Mouse (Mus musculus) liver, embryonic 12.5 days (tissue): ENCODE data around the gene Rexo4. TPM values are rescaled to one million over a fixed set of nuclear protein-coding genes. Genes with fewer than 3 reads are reported as not detected.

Experiments used
- ATAC-seq: fragments of 200-750 bp; cut with Nextera tagmentation; 2 replicates; pipeline ENCODE4 v1.8.0; 2017; ENCODE audit warnings: moderate number of reproducible peaks, mild to moderate bottlenecking, moderate library complexity
- H3K27ac ChIP-seq: fragments of 300-500 bp; sonication (generic); 2 replicates; pipeline ENCODE4 v1.5.1; 2016; ENCODE audit warnings: mild to moderate bottlenecking
- H3K27me3 ChIP-seq: fragments of 300-500 bp; sonication (generic); replicated peaks from 2 replicates; pipeline ENCODE4 v1.6.1; 2016; ENCODE audit warnings: mild to moderate bottlenecking, moderate library complexity
- H3K36me3 ChIP-seq: fragments of 300-500 bp; sonication (generic); 2 replicates; pipeline ENCODE4 v1.6.1; 2016; ENCODE audit warnings: mild to moderate bottlenecking, moderate library complexity
- H3K4me1 ChIP-seq: fragments of 300-500 bp; sonication (generic); 2 replicates; pipeline ENCODE4 v1.6.1; 2016
- H3K4me2 ChIP-seq: fragments of 300-500 bp; sonication (generic); 2 replicates; pipeline ENCODE4 v1.6.1; 2016; ENCODE audit warnings: mild to moderate bottlenecking, moderate library complexity
- H3K4me3 ChIP-seq: fragments of 300-500 bp; sonication (generic); 2 replicates; pipeline ENCODE4 v1.5.1; 2016; ENCODE audit warnings: mild to moderate bottlenecking, moderate library complexity
- H3K9ac ChIP-seq: fragments of 300-500 bp; sonication (generic); 2 replicates; pipeline ENCODE4 v1.6.1; 2016; ENCODE audit warnings: mild to moderate bottlenecking, moderate library complexity
- H3K9me3 ChIP-seq: fragments of 300-500 bp; sonication (generic); replicated peaks from 2 replicates; pipeline ENCODE4 v1.6.1; 2016; ENCODE audit warnings: mild to moderate bottlenecking, moderate library complexity
- WGBS: fragments of 180-500 bp; shearing (Covaris S2); methylation state at CpG from one replicate; pipeline ENCODE4 v1.1.7; 2016; ENCODE audit not compliant: insufficient replicate concordance; 5-methylcytosine and 5-hydroxymethylcytosine counted together
- polyA plus RNA-seq: library from polyadenylated mRNA; unstranded; fragments of >200 nt; fragmentation: Nextera tagmentation; extraction: Ambion mirVana; gene quantifications from 2 replicates; pipeline ENCODE4 v1.2.1, GENCODE M21; 2016

Rexo4 gene
- polyA plus RNA-seq = 33.8 and 35.2 TPM in 2 replicates

DNA sequence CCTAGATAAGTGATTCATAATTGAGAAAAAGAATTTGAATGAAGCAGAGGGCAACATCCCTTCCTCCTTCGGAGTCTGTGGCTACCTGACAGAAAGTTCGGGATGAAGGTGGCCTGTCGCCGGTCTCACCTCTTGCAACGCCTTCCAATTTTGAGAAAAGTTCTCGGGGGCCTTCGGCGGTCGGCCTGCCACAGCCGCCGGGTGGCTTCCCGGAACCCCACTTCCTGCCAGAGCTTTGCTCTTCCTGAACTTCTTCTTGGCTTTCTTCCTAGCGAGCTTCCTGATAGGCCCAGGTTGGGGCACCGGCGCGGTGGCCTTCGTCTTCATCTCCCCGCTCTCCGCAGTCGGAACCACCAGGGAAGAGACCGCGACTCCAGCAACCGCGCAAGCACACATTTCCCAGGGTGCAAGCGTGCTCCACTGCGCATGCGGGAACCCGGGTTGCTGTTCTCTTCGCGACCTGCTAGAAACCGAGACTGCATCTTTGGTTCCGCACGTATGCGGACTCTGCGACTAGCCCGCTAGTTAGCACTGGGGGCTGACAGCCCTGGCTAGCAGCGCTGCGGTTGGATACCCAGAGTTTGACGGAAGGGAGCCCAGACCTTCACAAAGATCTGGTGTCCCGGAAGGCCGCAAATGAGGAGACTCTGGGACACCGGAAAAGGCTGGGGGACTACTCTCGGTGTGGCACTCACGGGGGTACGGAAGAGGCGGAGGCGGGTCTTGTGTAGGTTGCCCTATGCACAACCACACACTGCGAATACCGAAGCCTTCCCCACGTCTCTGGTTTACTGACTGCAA is at the start of gene Rexo4:
Gene Rexo4 (minus strand): TSS at position 464 of the 801 bp plus-strand sequence.
- Histone ChIP-seq H3K9me3 (peaks cover 7% of the 10 kb centered on the region; the same call in 1 of the 2 replicates), H3K27ac (peak within 1 kb of the TSS; percentile 96), H3K36me3 (peaks cover 35% of the 10 kb centered on the region), H3K4me3 (peak within 1 kb of the TSS; percentile 88), H3K4me1 (peaks cover 37% of the 10 kb centered on the region), H3K27me3 (no peaks in the 10 kb centered on the region), H3K9ac (peak within 1 kb of the TSS; percentile 87), H3K4me2 (peak within 1 kb of the TSS; percentile 87)
- ATAC-seq = peak; percentile 92
- under 1% methylated on average over 50 of the region's 50 CpGs for WGBS

GRCm38 (mm10) chr2:27009714-27010244 is 45.6 kb upstream of the Rexo4 start, which contains the start of gene Cacfd1:
TSS of gene Cacfd1 (plus strand) at chr2:27009926.
- H3K27ac ChIP-seq = peak within 1 kb of the TSS; percentile 69
- peak; percentile 95 for ATAC-seq
- H3K4me1 ChIP-seq = peaks cover 24% of the 10 kb centered on the region
- WGBS = under 1% methylated on average over 43 of the region's 43 CpGs
- peak within 1 kb of the TSS; percentile 82 for H3K9ac ChIP-seq
- H3K4me3 ChIP-seq = peak within 1 kb of the TSS; percentile 70
- peak within 1 kb of the TSS; percentile 85 for H3K4me2 ChIP-seq
- peaks cover 16% of the 10 kb centered on the region for H3K36me3 ChIP-seq
- no peaks in the 10 kb centered on the region for H3K9me3 ChIP-seq
- 0 out of 2 replicates have a peak, but pooled peaks cover 4% of the 10 kb centered on the region for H3K27me3 ChIP-seq

DNA sequence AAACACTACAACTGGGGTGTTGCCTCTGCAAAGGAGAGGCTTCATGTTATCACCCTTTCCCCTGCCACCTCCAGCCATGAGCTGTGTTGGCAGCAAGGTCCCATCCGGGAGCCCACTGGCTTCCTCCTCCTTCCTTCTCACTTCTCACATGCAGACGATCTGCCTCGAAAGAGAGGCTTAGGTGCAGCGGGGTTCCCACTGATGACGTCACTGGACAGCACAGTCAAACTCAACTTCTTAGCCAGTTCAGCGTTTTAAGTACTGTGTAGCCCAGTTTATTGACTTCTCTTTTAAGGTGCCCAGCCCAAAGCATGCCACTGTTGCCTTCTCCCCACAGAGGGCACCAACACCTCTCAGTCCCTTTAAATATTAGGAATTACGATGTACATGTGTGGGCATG is 43.5 kb upstream of the Rexo4 start:
- 64% methylated on average over 7 of the region's 7 CpGs for WGBS
- 0 out of 2 replicates have a peak, but pooled peaks cover 4% of the 10 kb centered on the region for H3K27me3 ChIP-seq
- no peak overlapping the region for H3K4me3 ChIP-seq
- peaks cover 24% of the 10 kb centered on the region for H3K4me1 ChIP-seq
- no peaks in the 10 kb centered on the region for H3K9me3 ChIP-seq
- ATAC-seq = no peak
- H3K9ac ChIP-seq = no peak overlapping the region
- H3K27ac ChIP-seq = no peak overlapping the region
- H3K4me2 ChIP-seq = no peak overlapping the region
- no peaks in the 10 kb centered on the region for H3K36me3 ChIP-seq

DNA sequence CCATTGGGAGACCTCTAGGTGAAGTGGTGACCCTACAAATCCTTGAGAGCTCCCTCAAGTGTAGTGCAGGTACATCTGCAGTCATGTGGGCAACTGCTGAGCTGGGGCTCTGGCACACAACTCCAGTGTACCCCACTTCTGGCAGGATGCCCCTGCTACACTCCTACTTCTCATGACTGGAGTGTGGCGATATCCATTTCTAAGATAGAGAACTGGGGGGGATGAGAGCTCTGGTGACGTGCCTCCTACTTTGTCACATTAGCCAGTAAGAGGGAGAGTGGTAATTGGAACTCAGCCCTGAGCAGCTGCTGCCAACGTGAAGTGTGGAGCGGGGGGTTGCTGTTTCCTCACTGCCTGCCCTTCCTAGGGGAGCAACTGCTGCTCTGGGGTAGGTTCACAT is 42.1 kb upstream of the Rexo4 start:
- Histone ChIP-seq H3K9me3 (no peaks in the 10 kb centered on the region), H3K27me3 (0 out of 2 replicates have a peak, but pooled peaks cover 4% of the 10 kb centered on the region), H3K27ac (no peak overlapping the region), H3K4me3 (no peak overlapping the region), H3K4me2 (no peak overlapping the region), H3K9ac (no peak overlapping the region), H3K36me3 (no peaks in the 10 kb centered on the region), H3K4me1 (peaks cover 20% of the 10 kb centered on the region)
- ATAC-seq = no peak
- 55% methylated on average over 4 of the region's 4 CpGs for WGBS

- 79% methylated on average over 7 of the region's 7 CpGs for WGBS
- no peak overlapping the region for H3K4me2 ChIP-seq
- H3K4me1 ChIP-seq = 0 out of 2 replicates have a peak, but pooled peaks cover 3% of the 10 kb centered on the region
- no peak for ATAC-seq
- no peaks in the 10 kb centered on the region for H3K36me3 ChIP-seq
- H3K4me3 ChIP-seq = no peak overlapping the region
- no peak overlapping the region for H3K27ac ChIP-seq
- H3K9ac ChIP-seq = no peak overlapping the region
- H3K9me3 ChIP-seq = no peaks in the 10 kb centered on the region
- H3K27me3 ChIP-seq = no peaks in the 10 kb centered on the region
These were observed 33.8 kb upstream of the Rexo4 start for GRCm38 (mm10) chr2:26997993-26998392.

DNA sequence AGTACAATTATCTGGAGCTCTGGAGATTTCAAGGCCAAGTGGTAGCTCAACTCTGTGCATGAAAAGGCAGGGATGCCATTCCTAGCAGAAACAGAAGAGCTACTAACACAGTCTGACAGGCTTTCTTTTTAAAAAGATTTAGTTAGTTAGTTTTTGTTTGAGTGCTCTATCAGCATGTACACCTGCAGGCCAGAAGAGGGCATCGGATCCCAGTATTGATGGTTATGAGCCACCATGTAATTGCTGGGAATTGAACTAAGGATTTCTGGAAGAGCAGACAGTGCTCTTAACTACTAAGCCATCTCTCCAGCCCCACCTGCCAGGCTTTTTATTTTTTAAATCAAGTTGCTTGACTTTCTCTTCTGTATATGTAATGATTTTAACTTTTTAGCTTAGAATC is 33.3 kb upstream of the Rexo4 start:
- no peak overlapping the region for H3K27ac ChIP-seq
- no peak overlapping the region for H3K4me3 ChIP-seq
- H3K27me3 ChIP-seq = no peaks in the 10 kb centered on the region
- 77% methylated on average over 1 of the region's 1 CpGs for WGBS
- H3K36me3 ChIP-seq = no peaks in the 10 kb centered on the region
- H3K9me3 ChIP-seq = no peaks in the 10 kb centered on the region
- no peak overlapping the region for H3K4me2 ChIP-seq
- no peak for ATAC-seq
- no peak overlapping the region for H3K9ac ChIP-seq
- 0 out of 2 replicates have a peak, but pooled peaks cover 3% of the 10 kb centered on the region for H3K4me1 ChIP-seq

- no peak overlapping the region for H3K27ac ChIP-seq
- WGBS = 54% methylated on average over 3 of the region's 3 CpGs
- no peak overlapping the region for H3K4me2 ChIP-seq
- H3K27me3 ChIP-seq = no peaks in the 10 kb centered on the region
- no peak for ATAC-seq
- no peaks in the 10 kb centered on the region for H3K9me3 ChIP-seq
- H3K4me1 ChIP-seq = 0 out of 2 replicates have a peak, but pooled peaks cover 3% of the 10 kb centered on the region
- H3K9ac ChIP-seq = no peak overlapping the region
- no peak overlapping the region for H3K4me3 ChIP-seq
- H3K36me3 ChIP-seq = no peaks in the 10 kb centered on the region
These were observed 29.8 kb upstream of the Rexo4 start for GRCm38 (mm10) chr2:26993936-26994335.

- Histone ChIP-seq H3K36me3 (no peaks in the 10 kb centered on the region), H3K9me3 (no peaks in the 10 kb centered on the region), H3K27ac (no peak overlapping the region), H3K4me1 (no peaks in the 10 kb centered on the region), H3K27me3 (0 out of 2 replicates have a peak, but pooled peaks cover 4% of the 10 kb centered on the region), H3K4me2 (no peak overlapping the region), H3K9ac (no peak overlapping the region), H3K4me3 (no peak overlapping the region)
- ATAC-seq = no peak
- 68% methylated on average over 5 of the region's 5 CpGs for WGBS
These were observed 20.5 kb upstream of the Rexo4 start for GRCm38 (mm10) chr2:26984640-26985039.

GRCm38 (mm10) chr2:26984179-26984578 is 20.0 kb upstream of the Rexo4 start:
- WGBS = 59% methylated on average over 2 of the region's 2 CpGs
- no peak for ATAC-seq
- Histone ChIP-seq H3K4me2 (no peak overlapping the region), H3K4me1 (no peaks in the 10 kb centered on the region), H3K36me3 (no peaks in the 10 kb centered on the region), H3K9ac (no peak overlapping the region), H3K9me3 (no peaks in the 10 kb centered on the region), H3K27ac (no peak overlapping the region), H3K4me3 (no peak overlapping the region), H3K27me3 (0 out of 2 replicates have a peak, but pooled peaks cover 4% of the 10 kb centered on the region)

GRCm38 (mm10) chr2:26980361-26980760 is 16.2 kb upstream of the Rexo4 start:
- no peaks in the 10 kb centered on the region for H3K9me3 ChIP-seq
- H3K4me3 ChIP-seq = no peak overlapping the region
- no peak overlapping the region for H3K9ac ChIP-seq
- H3K4me1 ChIP-seq = no peaks in the 10 kb centered on the region
- H3K4me2 ChIP-seq = no peak overlapping the region
- ATAC-seq = no peak
- H3K27me3 ChIP-seq = 0 out of 2 replicates have a peak, but pooled peaks cover 4% of the 10 kb centered on the region
- no peaks in the 10 kb centered on the region for H3K36me3 ChIP-seq
- H3K27ac ChIP-seq = no peak overlapping the region
- 36% methylated on average over 1 of the region's 1 CpGs for WGBS

DNA sequence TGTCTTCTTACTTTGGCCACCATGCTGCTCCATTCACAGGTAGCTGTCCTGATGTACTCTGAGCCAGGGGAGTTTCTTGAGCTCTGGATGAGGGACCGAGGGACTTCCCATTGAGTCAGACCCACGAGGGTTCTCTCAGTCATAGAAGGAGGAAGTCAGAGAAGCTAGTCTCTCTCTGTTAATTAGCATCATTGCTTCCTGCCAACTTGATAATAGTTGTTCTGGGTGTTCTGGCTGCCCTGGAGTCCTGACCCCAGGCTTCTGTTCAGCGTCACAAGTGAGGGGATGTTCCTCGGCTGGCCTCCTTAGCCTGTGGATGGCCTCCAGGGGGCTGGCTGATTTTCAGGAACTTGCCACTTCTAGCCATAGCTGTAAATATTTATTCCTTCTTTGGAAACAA is 9.8 kb upstream of the Rexo4 start:
- H3K4me3 ChIP-seq = no peak overlapping the region
- H3K4me2 ChIP-seq = 0 out of 2 replicates have a peak overlapping the region, but pooled peaks have one; percentile 3
- H3K4me1 ChIP-seq = no peaks in the 10 kb centered on the region
- peaks cover 12% of the 10 kb centered on the region for H3K27me3 ChIP-seq
- H3K36me3 ChIP-seq = no peaks in the 10 kb centered on the region
- WGBS = 16% methylated on average over 4 of the region's 4 CpGs
- no peaks in the 10 kb centered on the region for H3K9me3 ChIP-seq
- ATAC-seq = no peak
- no peak overlapping the region for H3K9ac ChIP-seq
- 0 out of 2 replicates have a peak overlapping the region, but pooled peaks have one; percentile 64 for H3K27ac ChIP-seq

DNA sequence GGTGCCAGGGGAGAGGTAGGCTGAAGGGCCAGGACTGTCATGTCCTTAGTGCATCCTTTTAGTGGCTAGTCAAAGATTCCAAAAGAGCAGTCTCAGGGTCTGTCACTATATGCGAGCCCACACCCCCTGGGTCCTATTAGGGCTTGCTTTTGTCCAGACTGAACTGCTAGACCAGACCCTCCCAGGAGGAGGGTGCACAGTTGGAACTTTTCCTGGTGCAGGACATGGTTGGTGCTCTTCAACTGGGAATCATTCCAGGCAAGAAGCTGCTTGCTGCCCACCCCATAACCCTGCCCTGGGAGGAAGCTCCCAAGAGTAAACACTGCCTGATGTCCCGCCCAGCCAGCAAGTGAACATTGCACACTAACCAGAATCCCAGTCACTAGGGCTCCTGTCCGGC is 8.9 kb upstream of the Rexo4 start, which contains the start of gene Adamts13:
Gene Adamts13 (plus strand): TSS at position 301 of the 400 bp plus-strand sequence.
- H3K4me3 ChIP-seq = no peak within 1 kb of the TSS
- no peaks in the 10 kb centered on the region for H3K36me3 ChIP-seq
- WGBS = 52% methylated on average over 3 of the region's 3 CpGs
- H3K9ac ChIP-seq = no peak within 1 kb of the TSS
- 0 out of 2 replicates have a peak within 1 kb of the TSS, but pooled peaks have one; percentile 3 for H3K4me2 ChIP-seq
- peak within 1 kb of the TSS; percentile 64; the same call in 1 of the 2 replicates for H3K27ac ChIP-seq
- H3K9me3 ChIP-seq = no peaks in the 10 kb centered on the region
- H3K27me3 ChIP-seq = peaks cover 12% of the 10 kb centered on the region
- no peak for ATAC-seq
- H3K4me1 ChIP-seq = no peaks in the 10 kb centered on the region
